Mouse (Mus musculus) midbrain, embryonic 12.5 days (tissue): Measurements from ENCODE around the gene Casp14. TPM values are rescaled to one million over a fixed set of nuclear protein-coding genes. Genes with fewer than 3 reads are reported as not detected.

Experiments
- ATAC-seq: fragments of 200-750 bp; cut with Nextera tagmentation; 2 replicates; pipeline ENCODE4 v1.8.0; 2017; ENCODE audit warnings: low read depth, moderate TSS enrichment, moderate library complexity; ENCODE audit not compliant: low FRiP score
- H3K27ac ChIP-seq: fragments of 300-500 bp; sonication (generic); replicated peaks from 2 replicates; pipeline ENCODE4 v1.5.1; 2016; ENCODE audit warnings: mild to moderate bottlenecking
- H3K27me3 ChIP-seq: fragments of 300-500 bp; sonication (generic); 2 replicates; pipeline ENCODE4 v1.6.1; 2016; ENCODE audit warnings: mild to moderate bottlenecking
- H3K36me3 ChIP-seq: fragments of 300-500 bp; sonication (generic); 2 replicates; pipeline ENCODE4 v1.6.1; 2016
- H3K4me1 ChIP-seq: fragments of 300-500 bp; sonication (generic); 2 replicates; pipeline ENCODE4 v1.6.1; 2016
- H3K4me2 ChIP-seq: fragments of 300-500 bp; sonication (generic); replicated peaks from 2 replicates; pipeline ENCODE4 v1.6.1; 2016; ENCODE audit warnings: mild to moderate bottlenecking, moderate library complexity
- H3K4me3 ChIP-seq: fragments of 300-500 bp; sonication (generic); 2 replicates; pipeline ENCODE4 v1.5.1; 2016; ENCODE audit warnings: mild to moderate bottlenecking
- H3K9ac ChIP-seq: fragments of 300-500 bp; sonication (generic); replicated peaks from 2 replicates; pipeline ENCODE4 v1.6.1; 2016; ENCODE audit warnings: mild to moderate bottlenecking, moderate library complexity
- H3K9me3 ChIP-seq: fragments of 300-500 bp; sonication (generic); 2 replicates; pipeline ENCODE4 v1.6.1; 2016; ENCODE audit warnings: mild to moderate bottlenecking
- WGBS: fragments of 180-500 bp; shearing (Covaris S2); methylation state at CpG from one replicate; pipeline ENCODE4 v1.1.7; 2016; 5-methylcytosine and 5-hydroxymethylcytosine counted together
- polyA plus RNA-seq: library from polyadenylated mRNA; unstranded; fragments of >200 nt; fragmentation: Nextera tagmentation; extraction: Ambion mirVana; gene quantifications from 2 replicates; pipeline ENCODE4 v1.2.1, GENCODE M21; 2016

The Casp14 gene
- polyA plus RNA-seq: not detected in 2 replicates

- H3K9ac ChIP-seq: no peak within 1 kb of the TSS
- no peak within 1 kb of the TSS for H3K4me2 ChIP-seq
- ATAC-seq: no peak
- no peak within 1 kb of the TSS for H3K27ac ChIP-seq
- H3K27me3 ChIP-seq: no peaks in the 10 kb centered on the region
- H3K36me3 ChIP-seq: no peaks in the 10 kb centered on the region
- no peaks in the 10 kb centered on the region for H3K9me3 ChIP-seq
- WGBS: 69% methylated on average over 11 of the region's 11 CpGs
- no peak within 1 kb of the TSS for H3K4me3 ChIP-seq
- no peaks in the 10 kb centered on the region for H3K4me1 ChIP-seq
Measured at GRCm38 (mm10) chr10:78718056-78718455, at the start of gene Casp14. Gene Casp14, minus strand, starts transcription at chr10:78718294.

- Histone ChIP-seq H3K36me3 (no peaks in the 10 kb centered on the region), H3K4me2 (no peak overlapping the region), H3K9ac (no peak overlapping the region), H3K4me3 (no peak overlapping the region), H3K4me1 (no peaks in the 10 kb centered on the region), H3K27me3 (no peaks in the 10 kb centered on the region), H3K27ac (no peak overlapping the region), H3K9me3 (peaks cover 7% of the 10 kb centered on the region; the same call in 1 of the 2 replicates)
- WGBS: 92% methylated on average over 1 of the region's 1 CpGs
- no peak for ATAC-seq
Measured at GRCm38 (mm10) chr10:78765570-78765969, 47.5 kb upstream of the Casp14 start.

- Histone ChIP-seq H3K4me3 (no peak overlapping the region), H3K4me2 (no peak overlapping the region), H3K9me3 (no peaks in the 10 kb centered on the region), H3K4me1 (peaks cover 4% of the 10 kb centered on the region; the same call in 1 of the 2 replicates), H3K36me3 (no peaks in the 10 kb centered on the region), H3K27me3 (no peaks in the 10 kb centered on the region), H3K27ac (no peak overlapping the region), H3K9ac (no peak overlapping the region)
- 33% methylated on average over 6 of the region's 6 CpGs for WGBS
- no peak for ATAC-seq
Measured at GRCm38 (mm10) chr10:78756021-78756420, 37.9 kb upstream of the Casp14 start.

GRCm38 (mm10) chr10:78752452-78753191, 34.5 kb upstream of the Casp14 start, which contains the start of gene Ccdc105:
Gene Ccdc105, minus strand, starts transcription at chr10:78753065.
- H3K27ac ChIP-seq: peak within 1 kb of the TSS; percentile 80
- WGBS: under 1% methylated on average over 61 of the region's 61 CpGs
- peak within 1 kb of the TSS; percentile 80 for H3K4me2 ChIP-seq
- no peaks in the 10 kb centered on the region for H3K36me3 ChIP-seq
- peak; percentile 93 for ATAC-seq
- H3K9ac ChIP-seq: peak within 1 kb of the TSS; percentile 65
- peaks cover 20% of the 10 kb centered on the region; the same call in 1 of the 2 replicates for H3K27me3 ChIP-seq
- H3K4me1 ChIP-seq: peaks cover 4% of the 10 kb centered on the region; the same call in 1 of the 2 replicates
- H3K4me3 ChIP-seq: peak within 1 kb of the TSS; percentile 55
- no peaks in the 10 kb centered on the region for H3K9me3 ChIP-seq

GRCm38 (mm10) chr10:78748946-78749345, 30.9 kb upstream of the Casp14 start:
- ATAC-seq: no peak
- peaks cover 22% of the 10 kb centered on the region; the same call in 1 of the 2 replicates for H3K27me3 ChIP-seq
- 89% methylated on average over 6 of the region's 6 CpGs for WGBS

GRCm38 (mm10) chr10:78748161-78748560, 30.1 kb upstream of the Casp14 start:
- Histone ChIP-seq H3K36me3 (no peaks in the 10 kb centered on the region), H3K4me2 (peak overlapping the region; percentile 58; the same call in 1 of the 2 replicates), H3K27me3 (peaks cover 22% of the 10 kb centered on the region; the same call in 1 of the 2 replicates), H3K4me1 (peaks cover 4% of the 10 kb centered on the region; the same call in 1 of the 2 replicates), H3K9ac (no peak overlapping the region), H3K9me3 (no peaks in the 10 kb centered on the region), H3K4me3 (no peak overlapping the region), H3K27ac (no peak overlapping the region)
- WGBS: 79% methylated on average over 13 of the region's 13 CpGs
- ATAC-seq: no peak

More at GRCm38 (mm10) chr10:78748946-78749345, 30.9 kb upstream of the Casp14 start:
- Histone ChIP-seq H3K4me2 (no peak overlapping the region), H3K36me3 (no peaks in the 10 kb centered on the region), H3K27ac (no peak overlapping the region), H3K9ac (no peak overlapping the region), H3K9me3 (no peaks in the 10 kb centered on the region), H3K4me3 (no peak overlapping the region), H3K4me1 (peaks cover 4% of the 10 kb centered on the region; the same call in 1 of the 2 replicates)

- H3K4me1 ChIP-seq: peaks cover 4% of the 10 kb centered on the region; the same call in 1 of the 2 replicates
- peaks cover 22% of the 10 kb centered on the region; the same call in 1 of the 2 replicates for H3K27me3 ChIP-seq
- no peaks in the 10 kb centered on the region for H3K9me3 ChIP-seq
- ATAC-seq: peak; percentile 79
- WGBS: 2% methylated on average over 27 of the region's 27 CpGs
- H3K9ac ChIP-seq: no peak overlapping the region
- no peak overlapping the region for H3K27ac ChIP-seq
- H3K4me2 ChIP-seq: peak overlapping the region; percentile 58
- no peaks in the 10 kb centered on the region for H3K36me3 ChIP-seq
- H3K4me3 ChIP-seq: peak overlapping the region; percentile 40
Measured at GRCm38 (mm10) chr10:78747035-78747721, 29.1 kb upstream of the Casp14 start.

GRCm38 (mm10) chr10:78745453-78746232, 27.5 kb upstream of the Casp14 start:
- Histone ChIP-seq H3K27ac (no peak overlapping the region), H3K27me3 (peaks cover 22% of the 10 kb centered on the region; the same call in 1 of the 2 replicates), H3K9ac (no peak overlapping the region), H3K4me3 (no peak overlapping the region), H3K4me1 (no peaks in the 10 kb centered on the region), H3K4me2 (no peak overlapping the region), H3K9me3 (no peaks in the 10 kb centered on the region), H3K36me3 (no peaks in the 10 kb centered on the region)
- ATAC-seq: no peak
- WGBS: 58% methylated on average over 4 of the region's 4 CpGs

- H3K27me3 ChIP-seq: peaks cover 14% of the 10 kb centered on the region; the same call in 1 of the 2 replicates
- no peak overlapping the region for H3K9ac ChIP-seq
- H3K4me2 ChIP-seq: no peak overlapping the region
- ATAC-seq: no peak
- no peak overlapping the region for H3K4me3 ChIP-seq
- H3K4me1 ChIP-seq: no peaks in the 10 kb centered on the region
- H3K36me3 ChIP-seq: no peaks in the 10 kb centered on the region
- H3K9me3 ChIP-seq: no peaks in the 10 kb centered on the region
- H3K27ac ChIP-seq: no peak overlapping the region
Measured at GRCm38 (mm10) chr10:78743721-78744120, 25.6 kb upstream of the Casp14 start.

- Histone ChIP-seq H3K9me3 (no peaks in the 10 kb centered on the region), H3K27me3 (no peaks in the 10 kb centered on the region), H3K27ac (no peak overlapping the region), H3K9ac (no peak overlapping the region), H3K4me1 (no peaks in the 10 kb centered on the region), H3K36me3 (no peaks in the 10 kb centered on the region), H3K4me3 (no peak overlapping the region), H3K4me2 (no peak overlapping the region)
- no peak for ATAC-seq
- WGBS: 71% methylated on average over 4 of the region's 4 CpGs
Measured at GRCm38 (mm10) chr10:78739821-78740220, 21.7 kb upstream of the Casp14 start.

GRCm38 (mm10) chr10:78727876-78728275, 9.8 kb upstream of the Casp14 start:
- WGBS: 86% methylated on average over 5 of the region's 5 CpGs
- Histone ChIP-seq H3K4me2 (no peak overlapping the region), H3K4me3 (no peak overlapping the region), H3K36me3 (no peaks in the 10 kb centered on the region), H3K9ac (no peak overlapping the region), H3K27ac (no peak overlapping the region), H3K9me3 (no peaks in the 10 kb centered on the region), H3K27me3 (no peaks in the 10 kb centered on the region), H3K4me1 (no peaks in the 10 kb centered on the region)
- ATAC-seq: no peak
